Mouse (Mus musculus) urinary bladder, postnatal 25 days (tissue): Measurements from ENCODE around the gene Gm16429.
"Not testable (repeated sequence)": the region's sequence is repeated elsewhere in the genome, so short reads cannot be mapped to it uniquely, and the experiment has no call there.

Source experiments
- DNase-seq: peaks from one replicate; pipeline ENCODE4 v3.0.0; 2022; ENCODE audit warnings: low spot score

Gm16429 gene

DNA sequence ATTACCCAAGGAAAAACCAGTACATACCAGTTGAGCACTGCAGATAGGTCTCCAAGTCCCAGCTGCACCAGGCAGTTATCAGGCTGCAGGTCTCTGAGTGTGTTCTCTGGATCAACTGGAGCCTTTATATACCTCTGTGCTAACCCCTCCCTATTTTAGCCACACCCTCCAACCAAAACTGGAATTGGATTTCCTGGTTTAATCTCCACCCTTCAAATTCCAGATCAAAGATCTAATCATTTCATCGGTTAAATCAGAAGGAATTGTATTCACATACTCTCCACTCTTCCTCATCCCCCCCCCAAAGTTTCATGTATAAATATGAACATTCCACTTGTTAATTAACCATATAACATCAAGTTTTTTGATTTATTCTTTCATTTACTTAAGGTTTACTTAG lies at the start of gene Gm16429:
TSS of gene Gm16429 (minus strand) at position 101 of the 400 bp plus-strand sequence.
- not testable (repeated sequence) for DNase-seq
